Mouse (Mus musculus) liver, adult (tissue): ENCODE measurements at regions not wholly inside any gene's neighbourhood (a gene's known extent, or its start where the extent isn't known, plus 50 kb on each side); places are given as distances from the start of the nearest gene placed in this dataset.

ENCODE experiments used
- GATA4 ChIP-seq: IDR thresholded peaks from 2 replicates; pipeline ENCODE4 v1.6.1; 2014; ENCODE audit warnings: mild to moderate bottlenecking, low read length; ENCODE audit not compliant: insufficient replicate concordance

DNA sequence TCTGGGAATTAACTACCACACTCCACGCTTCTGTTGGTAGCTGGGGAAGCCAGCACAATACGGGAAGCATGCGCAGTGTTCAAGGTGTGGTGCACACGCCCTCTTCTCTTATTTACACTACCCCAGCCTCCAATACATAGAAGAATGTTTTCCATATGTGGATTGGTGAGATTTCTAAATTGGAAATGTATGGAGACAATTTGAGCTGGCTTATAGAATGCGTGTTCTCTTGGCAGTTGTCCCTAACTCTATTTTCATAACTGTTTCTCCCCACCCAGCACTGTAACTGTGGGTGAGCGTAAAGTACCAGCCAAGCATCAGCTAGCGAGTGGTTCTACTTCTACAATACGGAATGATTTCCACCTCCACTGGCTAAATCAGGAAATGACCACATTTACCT, 102.6 kb upstream of the Mbnl2 start:
- TF ChIP-seq GATA4, result no peak

DNA sequence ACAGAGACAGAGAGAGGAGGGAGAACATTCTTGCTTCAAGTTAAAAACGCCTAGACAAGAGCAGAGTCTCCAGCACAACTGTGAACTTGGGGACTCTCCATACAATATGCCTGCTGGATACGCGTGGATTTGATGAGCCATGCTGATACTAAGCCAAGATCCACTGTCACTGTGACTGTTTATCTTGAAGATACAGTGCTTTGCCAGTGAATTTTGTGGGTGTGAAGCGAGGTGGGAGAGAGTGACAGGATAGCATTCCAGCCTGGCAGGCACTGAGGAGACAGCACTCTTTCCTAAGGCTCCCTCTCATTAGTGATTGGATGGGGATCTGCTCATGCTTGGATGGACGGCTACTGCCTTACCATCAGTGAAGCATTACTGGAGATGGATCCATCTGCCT, 100.9 kb upstream of the Mbnl2 start:
- no peak for TF ChIP-seq GATA4

- no peak for TF ChIP-seq GATA4
Measured at GRCm38 (mm10) chr14:120195218-120195617, 80.3 kb upstream of the Mbnl2 start.

GRCm38 (mm10) chr14:120211741-120212140, 63.7 kb upstream of the Mbnl2 start:
- TF ChIP-seq GATA4, result no peak

GRCm38 (mm10) chr14:120212626-120213025, 62.8 kb upstream of the Mbnl2 start:
- TF ChIP-seq GATA4, result no peak

DNA sequence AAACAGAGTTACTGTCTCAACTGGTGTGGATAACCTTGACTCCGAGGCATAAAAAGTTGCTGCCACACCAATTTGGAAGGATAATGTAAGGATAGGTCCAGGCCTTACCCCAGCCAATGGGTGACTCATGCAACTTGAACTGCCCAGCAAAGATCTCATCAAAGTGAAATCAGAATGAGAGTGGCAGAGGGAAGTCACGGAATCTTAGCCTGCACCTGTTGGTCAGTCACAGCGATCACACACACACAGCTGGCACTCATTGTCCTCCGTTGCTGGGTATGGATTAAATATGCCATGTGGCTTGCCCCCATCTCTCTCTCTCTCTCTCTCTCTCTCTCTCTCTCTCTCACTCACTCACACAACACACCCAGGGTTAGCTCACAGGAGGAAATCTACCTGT, 56.2 kb upstream of the Mbnl2 start:
- no peak for TF ChIP-seq GATA4

- no peak for TF ChIP-seq GATA4
Measured at GRCm38 (mm10) chr14:120223528-120224201, 51.8 kb upstream of the Mbnl2 start.

- no peak for TF ChIP-seq GATA4
Measured at GRCm38 (mm10) chr14:120224202-120224846, 51.1 kb upstream of the Mbnl2 start.

GRCm38 (mm10) chr14:120225657-120226056, 49.8 kb upstream of the Mbnl2 start:
- TF ChIP-seq GATA4, result no peak
